Mouse (Mus musculus) intestine, postnatal 0 days (tissue): Measurements from ENCODE around the gene Oog1. TPM values are rescaled to one million over a fixed set of nuclear protein-coding genes. Genes with fewer than 3 reads are reported as not detected.
"Not testable (repeated sequence)": the region's sequence is repeated elsewhere in the genome, so short reads cannot be mapped to it uniquely, and the experiment has no call there.

Experiments
- ATAC-seq: fragments of 200-750 bp; cut with Nextera tagmentation; 2 replicates; pipeline ENCODE4 v1.8.0; 2017; ENCODE audit warnings: mild to moderate bottlenecking, moderate TSS enrichment, moderate library complexity
- H3K27ac ChIP-seq: fragments of 300-500 bp; sonication (generic); 2 replicates; pipeline ENCODE4 v1.5.1; 2014; ENCODE audit warnings: mild to moderate bottlenecking, low read depth, low read length, moderate library complexity
- H3K27me3 ChIP-seq: fragments of 300-500 bp; sonication (generic); replicated peaks from 2 replicates; pipeline ENCODE4 v1.6.1; 2014; ENCODE audit warnings: low read length, mixed read lengths; ENCODE audit not compliant: control insufficient read depth, insufficient read depth
- H3K36me3 ChIP-seq: fragments of 300-500 bp; sonication (generic); 2 replicates; pipeline ENCODE4 v1.6.1; 2014; ENCODE audit warnings: mild to moderate bottlenecking, moderate library complexity; ENCODE audit not compliant: control insufficient read depth, insufficient read depth
- H3K4me1 ChIP-seq: fragments of 300-500 bp; sonication (generic); replicated peaks from 2 replicates; pipeline ENCODE4 v1.6.1; 2014; ENCODE audit warnings: antibody characterized with exemption, low read length, mixed read lengths; ENCODE audit not compliant: control insufficient read depth, insufficient read depth
- H3K4me2 ChIP-seq: fragments of 300-500 bp; sonication (generic); replicated peaks from 2 replicates; pipeline ENCODE4 v1.6.1; 2014; ENCODE audit warnings: low read depth, mild to moderate bottlenecking, moderate library complexity
- H3K4me3 ChIP-seq: fragments of 300-500 bp; sonication (generic); 2 replicates; pipeline ENCODE4 v1.5.1; 2014; ENCODE audit warnings: low read depth, low read length
- H3K9ac ChIP-seq: fragments of 300-500 bp; sonication (generic); 2 replicates; pipeline ENCODE4 v1.6.1; 2014; ENCODE audit warnings: mild to moderate bottlenecking, low read depth, low read length
- H3K9me3 ChIP-seq: fragments of 300-500 bp; sonication (generic); 2 replicates; pipeline ENCODE4 v1.6.1; 2016; ENCODE audit warnings: mixed run types; ENCODE audit not compliant: control insufficient read depth
- WGBS: fragments of 180-500 bp; shearing (Covaris S2); extraction: QIAGEN DNeasy Blood & Tissue Kit; methylation state at CpG from one replicate; pipeline ENCODE4 v1.1.7; 2014; 5-methylcytosine and 5-hydroxymethylcytosine counted together
- polyA plus RNA-seq: library from polyadenylated mRNA; unstranded; fragments of >200 nt; fragmentation: Nextera tagmentation; extraction: Ambion mirVana; gene quantifications from 2 replicates; pipeline ENCODE4 v1.2.1, GENCODE M21; 2015

The Oog1 gene
- not detected in 2 replicates for polyA plus RNA-seq

- H3K27ac ChIP-seq, ATAC-seq, H3K27me3 ChIP-seq, H3K9ac ChIP-seq, H3K4me2 ChIP-seq, H3K4me1 ChIP-seq, H3K36me3 ChIP-seq, H3K9me3 ChIP-seq, H3K4me3 ChIP-seq: not testable (repeated sequence)
- 70% methylated on average over 1 of the region's 2 CpGs for WGBS
These were observed at the start of gene Oog1 for GRCm38 (mm10) chr12:87602388-87602787. Oog1 (plus strand) TSS chr12:87602688.

GRCm38 (mm10) chr12:87601388-87601787 lies 1.1 kb upstream of the Oog1 start:
- ATAC-seq = not testable (repeated sequence)
- 3% methylated on average over 2 of the region's 2 CpGs for WGBS

GRCm38 (mm10) chr12:87618569-87618968 lies 16.1 kb downstream of the Oog1 start, which contains the start of gene Gm4027:
Gm4027 (plus strand) TSS chr12:87618869.
- H3K9me3 ChIP-seq, ATAC-seq, H3K4me3 ChIP-seq, H3K4me1 ChIP-seq, H3K4me2 ChIP-seq, H3K27me3 ChIP-seq, H3K36me3 ChIP-seq, H3K27ac ChIP-seq, H3K9ac ChIP-seq: not testable (repeated sequence)
- 80% methylated on average over 5 of the region's 7 CpGs for WGBS

More at GRCm38 (mm10) chr12:87601388-87601787, 1.1 kb upstream of the Oog1 start:
- not testable (repeated sequence) for H3K4me2 ChIP-seq, H3K4me1 ChIP-seq, H3K27me3 ChIP-seq, H3K9ac ChIP-seq, H3K27ac ChIP-seq, H3K9me3 ChIP-seq, H3K4me3 ChIP-seq, H3K36me3 ChIP-seq

- not testable (repeated sequence) for H3K4me2 ChIP-seq, H3K9me3 ChIP-seq, H3K36me3 ChIP-seq, H3K27ac ChIP-seq, H3K9ac ChIP-seq, H3K4me1 ChIP-seq, H3K4me3 ChIP-seq, H3K27me3 ChIP-seq, ATAC-seq
- 65% methylated on average over 1 of the region's 2 CpGs for WGBS
These were observed 42.0 kb downstream of the Oog1 start, which contains the start of gene Gm16381 for GRCm38 (mm10) chr12:87644520-87644919. Gm16381 (minus strand) TSS chr12:87644620.

- not testable (repeated sequence) for H3K4me2 ChIP-seq, H3K36me3 ChIP-seq, H3K9ac ChIP-seq, H3K27ac ChIP-seq, H3K27me3 ChIP-seq, H3K9me3 ChIP-seq, ATAC-seq, H3K4me3 ChIP-seq, H3K4me1 ChIP-seq
- 49% methylated on average over 1 of the region's 4 CpGs for WGBS
These were observed 50.6 kb downstream of the Oog1 start for GRCm38 (mm10) chr12:87652916-87653703.

Other genes with a start within 250 kb of the Oog1 start
- 186 and 199 TPM in 2 replicates for gene Sptlc2, start 214.3 kb upstream of the Oog1 start, polyA plus RNA-seq
- gene Slirp, start 158.8 kb upstream of the Oog1 start, polyA plus RNA-seq = 250 and 272 TPM in 2 replicates
- gene Alkbh1, start 158.7 kb upstream of the Oog1 start, polyA plus RNA-seq = 13.6 and 21.9 TPM in 2 replicates
- 66.9 and 70.7 TPM in 2 replicates for gene Snw1, start 130.4 kb upstream of the Oog1 start, polyA plus RNA-seq
- not detected in 2 replicates for gene Gm5788, start 108.0 kb upstream of the Oog1 start, polyA plus RNA-seq
- not detected in 2 replicates for gene Gm8300, start 88.4 kb upstream of the Oog1 start, polyA plus RNA-seq
- gene Gm4027, start 16.2 kb downstream of the Oog1 start, polyA plus RNA-seq = not detected in 2 replicates
- gene Gm16381, start 41.9 kb downstream of the Oog1 start, polyA plus RNA-seq = not detected in 2 replicates
- gene Gm21319, start 173.1 kb downstream of the Oog1 start, polyA plus RNA-seq = not detected in 2 replicates
- not detected in 2 replicates for gene Gm21936, start 192.8 kb downstream of the Oog1 start, polyA plus RNA-seq
- gene BB287469, start 213.9 kb downstream of the Oog1 start, polyA plus RNA-seq = not detected in 2 replicates
- gene Gm2001, start 239.7 kb downstream of the Oog1 start, polyA plus RNA-seq = not detected in 2 replicates